Mouse (Mus musculus): ENCODE data around the gene Hs3st3a1. TPM values are rescaled to one million over a fixed set of nuclear protein-coding genes. Genes with fewer than 3 reads are reported as not detected.

Hs3st3a1 gene
- 0.34 and 0.63 TPM in 2 replicates for polyA plus RNA-seq (2012; ENCODE audit: low replicate concordance)

GRCm38 (mm10) chr11:64434611-64435545 is at the start of gene Hs3st3a1:
TSS of gene Hs3st3a1 (plus strand) at chr11:64435332.

GRCm38 (mm10) chr11:64436412-64436727 is 1.2 kb downstream of the Hs3st3a1 start, which contains the start of gene F930015N05Rik:
TSS of gene F930015N05Rik (minus strand) at chr11:64436653.

Other genes with a start within 250 kb of the Hs3st3a1 start
- gene F930015N05Rik, start 1.3 kb downstream of the Hs3st3a1 start, polyA plus RNA-seq (2012; ENCODE audit: low replicate concordance) = 0.11 TPM in 1 of 2 replicates, not detected in the other